Mouse (Mus musculus) bone marrow macrophage, adult 2 months (primary cell): ENCODE data around the gene Cldnd2. TPM values are rescaled to one million over a fixed set of nuclear protein-coding genes. Genes with fewer than 3 reads are reported as not detected.
"Not testable (repeated sequence)": the region's sequence is repeated elsewhere in the genome, so short reads cannot be mapped to it uniquely, and the experiment has no call there.

Source experiments
- H3K27ac ChIP-seq: 2 replicates; pipeline ENCODE4 v1.5.1; 2012; ENCODE audit warnings: low read depth, low read length; ENCODE audit not compliant: insufficient read depth
- H3K4me1 ChIP-seq: 2 replicates; pipeline ENCODE4 v1.6.1; 2012; ENCODE audit warnings: low read length; ENCODE audit not compliant: control insufficient read depth, insufficient read depth
- H3K4me3 ChIP-seq: 2 replicates; pipeline ENCODE4 v1.5.1; 2012; ENCODE audit warnings: mild to moderate bottlenecking, low read length, moderate library complexity; ENCODE audit not compliant: insufficient read depth
- CTCF ChIP-seq: IDR thresholded peaks from 2 replicates; pipeline ENCODE4 v1.5.1; 2012; ENCODE audit warnings: low read depth, mild to moderate bottlenecking, low read length, moderate library complexity
- POLR2A ChIP-seq: IDR thresholded peaks from 2 replicates; pipeline ENCODE4 v1.6.1; 2012; ENCODE audit warnings: mild to moderate bottlenecking, low read depth, low read length, borderline replicate concordance
- polyA plus RNA-seq: library from polyadenylated mRNA; stranded (reverse); fragments of >200 nt; gene quantifications from 2 replicates; pipeline ENCODE4 v1.2.4, GENCODE M21; 2012; ENCODE audit not compliant: missing spikeins, insufficient read depth, insufficient read length

The Cldnd2 gene
- not detected in 2 replicates for polyA plus RNA-seq

DNA sequence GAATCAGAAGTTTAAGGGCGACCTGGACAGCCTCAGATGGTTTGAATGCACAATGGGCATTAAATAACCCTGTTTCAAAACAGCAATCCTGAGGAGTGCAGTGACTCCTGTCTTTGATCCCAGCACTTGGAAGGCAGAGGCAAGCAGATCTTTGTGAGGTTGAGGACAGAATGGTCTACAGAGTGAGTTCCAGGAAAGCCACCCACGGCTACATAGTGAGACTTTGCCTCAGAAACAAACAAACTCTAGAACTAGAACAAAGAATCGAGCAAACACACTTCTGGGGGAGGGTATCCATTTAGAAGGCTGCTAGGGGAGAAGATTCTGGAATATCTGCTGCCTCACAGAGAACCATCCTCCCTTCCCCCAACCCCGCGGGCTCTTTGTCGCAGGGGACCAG lies at the start of gene Cldnd2:
Gene Cldnd2, plus strand, starts transcription at position 301 of the 400 bp plus-strand sequence.
- Histone ChIP-seq H3K27ac (no peak within 1 kb of the TSS), H3K4me3 (no peak within 1 kb of the TSS), H3K4me1 (peaks cover 20% of the 10 kb centered on the region)
- TF ChIP-seq POLR2A (no peak), CTCF (no peak)

- no peak overlapping the region for H3K4me3 ChIP-seq
- peaks cover 30% of the 10 kb centered on the region for H3K4me1 ChIP-seq
- TF ChIP-seq POLR2A (no peak), CTCF (no peak)
- H3K27ac ChIP-seq: peak overlapping the region; percentile 35; the same call in 1 of the 2 replicates
Observed at GRCm38 (mm10) chr7:43392349-43393121, 48.0 kb upstream of the Cldnd2 start.

GRCm38 (mm10) chr7:43399501-43399900 lies 41.1 kb upstream of the Cldnd2 start:
- Histone ChIP-seq H3K4me1 (peaks cover 42% of the 10 kb centered on the region), H3K4me3 (no peak overlapping the region), H3K27ac (peak overlapping the region; percentile 5; the same call in 1 of the 2 replicates)
- TF ChIP-seq POLR2A (no peak), CTCF (no peak)

- H3K27ac ChIP-seq: no peak overlapping the region
- H3K4me1 ChIP-seq: peaks cover 27% of the 10 kb centered on the region
- TF ChIP-seq CTCF (no peak), POLR2A (no peak)
- no peak overlapping the region for H3K4me3 ChIP-seq
Observed at GRCm38 (mm10) chr7:43402718-43403117, 37.9 kb upstream of the Cldnd2 start.

GRCm38 (mm10) chr7:43407573-43407972 lies 33.0 kb upstream of the Cldnd2 start:
- TF ChIP-seq CTCF (no peak), POLR2A (no peak)
- Histone ChIP-seq H3K4me1 (no peaks in the 10 kb centered on the region; the same call in 1 of the 2 replicates), H3K4me3 (no peak overlapping the region), H3K27ac (no peak overlapping the region)

DNA sequence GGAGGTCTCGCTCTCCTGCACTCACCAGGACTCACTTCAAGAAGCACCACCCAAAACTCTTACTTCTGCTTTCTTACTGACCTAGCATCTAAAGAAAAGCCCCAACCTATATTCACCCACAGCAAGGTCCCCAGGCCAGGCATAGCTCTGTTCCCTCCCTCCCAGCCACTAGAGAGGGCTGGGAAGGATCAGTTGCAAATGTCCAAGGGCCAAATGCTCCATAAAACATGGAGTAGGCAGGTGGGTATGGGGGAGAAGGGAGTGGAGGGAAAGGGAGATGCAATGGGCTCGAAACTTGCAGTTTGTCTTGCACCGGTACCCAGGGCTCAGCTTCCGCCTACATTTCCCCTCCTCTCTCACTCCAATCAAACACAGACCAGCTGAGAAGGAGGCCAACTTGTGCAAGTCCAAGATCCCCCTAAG lies 32.4 kb upstream of the Cldnd2 start, which contains the start of gene Siglecg:
Gene Siglecg, plus strand, starts transcription at position 74 of the 423 bp plus-strand sequence.
- Histone ChIP-seq H3K4me3 (no peak within 1 kb of the TSS), H3K27ac (no peak within 1 kb of the TSS), H3K4me1 (no peaks in the 10 kb centered on the region; the same call in 1 of the 2 replicates)
- TF ChIP-seq CTCF: no peak
- no peak for TF ChIP-seq POLR2A

- Histone ChIP-seq H3K4me1 (no peaks in the 10 kb centered on the region; the same call in 1 of the 2 replicates), H3K27ac (no peak overlapping the region), H3K4me3 (no peak overlapping the region)
- no peak for TF ChIP-seq POLR2A
- TF ChIP-seq CTCF: no peak
Observed at GRCm38 (mm10) chr7:43409084-43409483, 31.5 kb upstream of the Cldnd2 start.

- not testable (repeated sequence) for H3K4me1 ChIP-seq, H3K4me3 ChIP-seq, H3K27ac ChIP-seq
Observed at GRCm38 (mm10) chr7:43411724-43412123, 28.9 kb upstream of the Cldnd2 start.

DNA sequence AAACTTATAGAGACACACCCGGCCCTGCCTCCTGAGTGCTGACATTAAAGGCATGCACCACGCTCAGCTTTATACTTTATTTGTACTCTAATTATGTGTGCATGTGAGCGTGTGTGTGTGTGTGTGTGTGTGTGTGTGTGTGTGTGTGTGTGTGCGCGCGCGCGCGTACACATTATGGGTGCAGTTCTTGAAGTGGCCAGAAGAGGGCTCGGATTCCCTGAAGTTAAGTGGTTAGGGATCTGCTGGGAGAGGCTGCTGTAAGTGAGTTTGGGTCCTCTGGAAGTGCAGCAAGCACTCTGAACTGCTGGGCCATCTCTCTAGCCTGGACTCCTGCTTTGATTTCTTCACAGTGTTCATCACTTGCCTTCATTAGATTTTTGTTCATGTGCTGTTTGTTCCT lies 23.3 kb upstream of the Cldnd2 start:
- Histone ChIP-seq H3K27ac (no peak overlapping the region), H3K4me3 (no peak overlapping the region), H3K4me1 (0 out of 2 replicates have a peak, but pooled peaks cover 3% of the 10 kb centered on the region)
- TF ChIP-seq CTCF: 0 out of 2 replicates have a peak, but pooled peaks have one; percentile 27
- no peak for TF ChIP-seq POLR2A

DNA sequence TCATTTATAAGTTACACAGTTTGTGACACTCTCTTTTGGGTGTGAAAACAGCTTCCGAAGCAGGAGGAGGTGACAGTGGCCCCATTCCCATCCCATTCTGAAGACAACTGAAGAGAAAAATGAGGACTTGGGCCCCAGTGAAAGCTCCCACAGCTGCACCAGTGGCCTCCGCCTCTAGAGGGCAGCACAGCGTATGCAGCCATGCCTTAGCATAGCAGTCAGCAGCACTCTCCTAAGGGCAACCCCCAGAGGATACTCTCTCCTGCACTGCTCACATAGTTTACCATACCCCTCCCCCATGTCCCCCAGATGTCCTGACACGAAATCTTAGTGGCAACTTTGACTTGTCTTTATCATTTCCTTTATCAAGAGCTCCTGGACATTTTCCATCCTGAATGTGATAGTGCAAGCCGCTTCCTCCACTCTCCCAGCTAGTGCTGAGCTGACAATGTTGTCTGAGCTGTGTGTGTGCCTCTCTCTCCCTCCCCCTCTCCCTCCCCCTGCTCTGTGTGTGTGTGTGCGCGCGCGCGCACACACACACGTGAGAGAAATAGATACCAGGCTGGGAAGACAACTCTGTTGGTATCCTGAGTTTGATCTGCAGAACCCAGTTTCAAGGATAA lies 17.5 kb upstream of the Cldnd2 start:
- Histone ChIP-seq H3K4me1 (0 out of 2 replicates have a peak, but pooled peaks cover 3% of the 10 kb centered on the region), H3K4me3 (no peak overlapping the region)
- TF ChIP-seq CTCF (peak; percentile 96), POLR2A (no peak)

More for the DNA sequence above, 17.5 kb upstream of the Cldnd2 start:
- no peak overlapping the region for H3K27ac ChIP-seq
